Mouse (Mus musculus) WW6 (cell line): ENCODE results near the gene Kti12.

ENCODE experiments used
- DNase-seq: peaks from one replicate; pipeline ENCODE4 v3.0.0-alpha.2; 2013; ENCODE audit warnings: low read depth, low spot score

Kti12 gene

DNA sequence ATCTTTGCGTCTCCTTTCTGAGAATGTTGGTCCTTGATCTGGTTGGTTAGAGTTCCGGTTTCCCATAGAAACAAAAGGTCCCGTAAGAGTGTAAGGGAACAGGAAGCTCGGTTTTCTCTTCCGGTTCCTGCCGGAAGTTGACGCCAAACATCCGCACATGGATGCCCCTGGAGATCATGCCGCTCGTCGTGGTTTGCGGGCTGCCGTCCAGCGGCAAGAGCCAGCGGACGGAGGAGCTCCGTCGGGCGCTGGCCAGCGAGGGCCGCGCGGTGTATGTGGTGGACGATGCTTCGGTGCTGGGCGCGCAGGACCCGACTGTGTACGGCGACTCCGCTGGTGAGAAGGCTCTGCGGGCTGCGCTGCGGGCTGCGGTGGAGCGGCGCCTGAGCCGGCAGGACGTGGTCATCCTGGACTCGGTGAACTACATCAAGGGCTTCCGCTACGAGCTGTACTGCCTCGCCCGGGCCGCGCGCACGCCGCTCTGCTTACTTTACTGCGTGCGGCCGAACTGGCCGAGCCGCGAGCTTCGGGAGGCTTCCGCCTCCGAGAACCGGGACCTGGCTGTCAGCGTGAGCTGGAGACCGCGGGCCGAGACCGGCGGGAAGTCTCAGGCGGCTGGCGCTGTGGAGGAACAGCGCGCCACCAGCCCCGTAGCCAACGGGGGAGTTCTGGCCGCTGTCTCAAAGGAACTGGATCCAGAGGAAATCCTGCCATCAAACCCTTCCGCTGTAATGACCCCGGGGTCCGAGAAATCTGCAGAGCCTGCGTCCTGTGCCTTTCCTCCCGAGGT lies at the start of gene Kti12:
Gene Kti12 (plus strand): TSS at position 71 of the 790 bp plus-strand sequence.
- DNase-seq: peak; percentile 38

DNA sequence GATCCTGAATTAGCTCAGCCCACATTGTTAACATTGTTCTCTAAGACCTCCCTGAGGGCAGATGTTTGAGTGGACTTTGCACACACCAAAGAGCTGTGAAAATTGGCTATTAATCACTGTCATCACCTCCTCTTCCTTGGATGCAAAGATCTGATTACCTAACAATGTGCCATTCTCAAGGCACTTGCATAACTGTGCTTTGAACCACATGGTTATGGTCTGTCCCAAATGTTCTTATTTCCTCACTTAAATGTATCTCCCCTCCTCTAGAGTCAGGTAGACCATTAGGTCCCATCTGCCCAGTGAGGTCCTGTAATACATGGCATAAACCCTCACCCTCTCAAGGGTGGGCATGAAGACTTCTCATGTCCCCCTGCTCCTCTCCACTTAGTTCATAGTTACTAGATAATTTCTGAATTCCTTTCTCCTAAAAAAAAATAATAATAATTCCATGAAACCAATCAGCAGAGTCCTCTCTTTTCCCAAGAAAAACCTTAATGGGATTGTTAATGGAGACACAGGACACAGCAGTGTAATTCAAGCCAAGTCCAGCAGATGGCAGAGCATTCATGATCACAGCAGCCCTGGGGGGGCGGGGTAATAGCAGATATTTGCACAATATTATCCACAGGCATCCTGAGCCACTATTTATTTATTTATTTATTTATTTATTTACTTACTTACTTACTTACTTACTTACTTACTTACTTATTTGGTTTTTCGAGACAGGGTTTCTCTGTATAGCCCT lies 49.3 kb upstream of the Kti12 start:
- no peak for DNase-seq

DNA sequence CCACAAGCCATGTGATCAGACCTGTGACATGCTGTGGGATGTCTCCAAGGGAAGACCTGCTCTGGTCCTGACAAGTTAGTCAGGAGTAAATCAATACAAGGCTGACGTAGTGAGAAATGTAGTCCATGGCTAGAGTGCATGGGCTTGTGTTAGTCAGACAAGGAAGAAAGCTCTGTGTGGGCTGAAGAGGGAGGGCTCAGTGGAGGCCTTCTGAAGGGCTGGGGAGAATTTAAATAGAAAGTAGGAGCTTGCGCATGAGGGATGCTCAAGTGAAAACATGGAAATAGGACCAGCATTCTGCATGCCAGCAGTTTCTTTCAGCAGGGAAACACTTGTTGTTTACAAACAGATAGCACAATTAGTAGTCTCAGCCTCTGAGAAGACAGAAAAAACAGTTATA lies 44.0 kb upstream of the Kti12 start:
- no peak for DNase-seq

DNA sequence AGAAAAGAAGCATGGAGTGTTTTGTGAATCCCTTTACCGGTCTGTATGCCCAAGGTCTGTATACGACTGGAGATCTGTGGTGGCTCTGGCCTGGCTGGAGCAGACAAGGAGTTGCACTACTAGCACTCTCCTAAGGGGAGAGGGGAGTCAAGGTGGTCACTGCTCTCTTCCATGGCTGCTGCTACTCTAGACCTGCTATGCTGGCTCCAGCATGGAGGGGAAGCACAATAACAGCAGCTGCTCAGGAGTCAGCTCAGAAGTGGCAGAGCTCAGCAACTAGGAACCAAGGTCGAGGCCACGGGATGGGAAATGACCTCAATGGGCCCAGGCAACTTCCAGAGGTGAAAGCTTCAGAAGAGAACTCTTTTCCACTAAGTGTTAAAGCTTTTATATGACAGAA lies 36.4 kb upstream of the Kti12 start:
- DNase-seq: no peak

DNA sequence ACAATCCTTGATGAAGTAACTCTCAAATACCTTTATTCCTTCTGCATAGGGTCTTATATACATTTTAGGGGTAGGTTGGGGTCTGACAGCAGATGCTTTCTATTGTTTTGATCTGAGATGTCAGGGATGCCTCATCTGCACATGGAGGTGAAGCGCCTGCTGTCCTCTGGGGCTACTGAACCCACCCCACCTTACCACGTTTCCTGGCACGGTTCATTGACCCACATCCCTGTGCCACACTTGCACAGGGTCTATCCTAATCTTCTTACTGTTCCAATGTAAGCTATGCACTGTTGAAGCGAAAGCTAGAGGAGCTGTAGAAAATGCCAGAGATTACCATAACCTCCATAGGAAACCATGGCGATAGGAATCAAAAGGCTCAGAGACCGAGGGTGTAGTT lies 36.0 kb upstream of the Kti12 start:
- DNase-seq: no peak

DNA sequence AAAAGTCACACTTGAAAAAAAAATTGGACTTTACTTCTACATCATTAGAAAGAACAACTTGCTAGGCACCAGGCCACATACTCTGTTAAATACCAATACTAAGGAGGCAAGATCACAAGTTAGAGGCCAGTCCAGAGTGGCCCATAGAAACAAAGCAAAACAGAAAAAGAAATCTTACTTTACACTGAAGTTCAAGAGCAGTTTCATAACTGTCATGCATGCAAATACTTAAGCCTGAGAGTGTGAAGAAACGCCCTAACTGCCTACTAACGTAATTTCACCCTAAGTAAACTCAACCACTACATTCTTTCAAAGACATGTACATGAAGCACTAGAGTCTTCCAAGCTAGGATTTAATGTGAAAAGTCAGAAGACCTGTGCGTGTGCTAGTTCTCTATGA lies 21.9 kb upstream of the Kti12 start:
- no peak for DNase-seq

DNA sequence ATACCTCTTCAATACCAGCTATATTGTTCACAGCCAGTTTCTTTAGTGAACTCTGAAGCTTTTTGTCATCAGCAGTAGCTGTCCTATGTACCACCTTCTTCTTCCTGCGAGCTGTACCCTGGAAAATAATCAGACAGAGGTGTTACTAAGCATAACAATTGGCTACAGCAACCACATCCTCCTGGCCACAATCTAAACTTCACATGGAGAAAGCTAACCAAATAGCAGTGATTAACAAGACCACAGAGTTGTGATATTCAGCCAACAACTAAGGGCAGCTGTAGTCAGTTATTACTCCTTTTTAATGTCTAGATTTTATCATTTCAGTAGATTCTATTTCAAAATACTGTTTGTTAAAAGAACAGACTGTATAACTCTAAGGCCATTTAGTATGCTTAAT lies 21.5 kb upstream of the Kti12 start:
- DNase-seq: no peak

DNA sequence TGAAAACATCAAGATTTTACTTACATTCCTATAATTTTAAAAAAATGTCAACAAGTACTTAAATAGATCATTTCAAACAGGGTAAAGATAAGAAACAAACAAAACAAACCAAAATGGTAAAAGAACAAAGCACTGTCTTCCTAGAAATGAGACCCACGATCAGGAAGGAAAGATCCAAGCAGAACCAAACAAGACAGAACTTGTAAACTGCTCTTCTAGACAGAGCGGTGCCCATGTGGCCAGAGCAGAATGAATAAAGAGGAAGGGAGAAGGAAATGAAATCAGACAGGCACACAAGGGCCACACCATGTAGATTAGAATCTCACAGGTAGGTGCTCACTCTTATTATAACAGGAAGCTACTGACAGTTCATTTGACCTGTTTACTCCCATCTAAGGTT lies 20.9 kb upstream of the Kti12 start:
- no peak for DNase-seq

DNA sequence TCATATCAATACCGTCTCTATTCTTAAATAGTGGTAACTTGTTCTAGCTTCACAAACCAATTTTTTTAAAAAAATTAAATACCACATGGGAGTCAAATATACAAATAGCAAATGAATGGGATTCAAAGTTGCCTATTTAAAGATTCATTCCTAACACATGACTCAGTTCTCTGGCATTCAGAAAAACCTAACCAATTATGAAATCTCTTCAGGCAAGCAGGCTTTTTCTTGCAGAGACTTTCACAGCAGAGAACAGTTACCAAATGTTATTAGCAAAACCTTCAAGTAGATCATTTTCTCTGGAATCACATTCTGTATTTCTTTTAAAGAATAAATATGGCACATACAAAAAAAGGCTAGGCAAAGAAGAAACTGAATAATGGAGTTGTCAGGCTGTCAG lies 16.9 kb upstream of the Kti12 start:
- DNase-seq: no peak

DNA sequence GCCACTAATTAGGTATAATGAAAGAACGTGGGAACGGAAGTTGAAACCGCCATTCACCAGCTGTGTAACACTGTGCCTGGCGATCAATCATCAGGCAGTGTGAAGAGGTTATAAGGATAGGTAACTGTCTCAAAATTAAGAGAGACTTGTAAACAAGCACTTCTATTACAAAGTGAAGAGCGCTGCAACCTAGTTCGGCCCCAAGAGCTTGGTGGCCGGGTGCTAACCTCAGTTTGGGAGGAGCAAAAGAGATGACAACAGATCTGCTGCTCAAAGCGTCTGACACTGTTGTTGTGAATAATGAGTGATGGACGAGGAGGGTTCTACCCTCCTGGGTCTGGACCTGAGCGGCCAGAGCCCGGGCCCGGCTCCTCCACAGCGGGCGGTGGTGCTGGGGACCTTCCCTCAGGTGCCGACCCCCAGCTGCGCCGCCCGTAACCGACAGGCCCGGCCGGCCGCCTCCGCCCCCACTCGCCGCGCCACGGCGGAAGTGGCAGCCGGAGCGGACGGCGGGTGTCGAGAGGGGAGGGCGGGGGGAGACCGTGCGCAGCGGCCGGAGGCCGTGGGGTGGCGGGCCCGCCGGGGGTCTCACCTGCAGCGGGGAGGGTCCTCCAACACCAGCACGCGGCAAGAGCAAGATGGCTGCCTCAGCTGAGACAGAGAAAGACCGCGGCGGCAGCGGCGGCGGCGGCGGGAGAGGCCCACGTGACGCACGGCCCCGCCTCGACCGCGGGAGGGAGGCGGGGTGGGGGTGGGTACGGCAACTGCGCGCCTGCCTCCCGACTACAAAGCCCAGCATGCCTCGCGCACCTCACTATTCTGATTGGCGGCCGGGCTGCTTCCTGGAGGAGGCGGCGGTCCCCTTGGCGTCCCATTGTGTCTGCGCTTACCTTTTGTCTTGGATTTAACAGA lies 14.4 kb upstream of the Kti12 start, which contains the start of gene Btf3l4:
Gene Btf3l4 (minus strand): TSS at position 699 of the 912 bp plus-strand sequence.
- peak; percentile 83 for DNase-seq

DNA sequence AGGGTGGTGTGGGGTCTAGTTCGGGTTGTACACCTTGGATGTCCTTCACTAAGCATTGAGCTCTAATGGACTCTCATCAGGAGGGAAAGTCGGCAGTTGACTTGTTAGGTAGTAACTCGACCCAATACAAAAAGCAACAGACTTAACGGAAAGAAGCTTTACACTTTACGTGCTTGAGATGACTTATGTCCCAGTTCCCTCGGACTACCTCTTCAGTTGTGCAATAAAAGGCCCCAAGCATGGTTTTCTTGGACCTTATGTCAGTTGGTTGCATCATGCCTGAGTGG lies 13.8 kb upstream of the Kti12 start:
- no peak for DNase-seq

DNA sequence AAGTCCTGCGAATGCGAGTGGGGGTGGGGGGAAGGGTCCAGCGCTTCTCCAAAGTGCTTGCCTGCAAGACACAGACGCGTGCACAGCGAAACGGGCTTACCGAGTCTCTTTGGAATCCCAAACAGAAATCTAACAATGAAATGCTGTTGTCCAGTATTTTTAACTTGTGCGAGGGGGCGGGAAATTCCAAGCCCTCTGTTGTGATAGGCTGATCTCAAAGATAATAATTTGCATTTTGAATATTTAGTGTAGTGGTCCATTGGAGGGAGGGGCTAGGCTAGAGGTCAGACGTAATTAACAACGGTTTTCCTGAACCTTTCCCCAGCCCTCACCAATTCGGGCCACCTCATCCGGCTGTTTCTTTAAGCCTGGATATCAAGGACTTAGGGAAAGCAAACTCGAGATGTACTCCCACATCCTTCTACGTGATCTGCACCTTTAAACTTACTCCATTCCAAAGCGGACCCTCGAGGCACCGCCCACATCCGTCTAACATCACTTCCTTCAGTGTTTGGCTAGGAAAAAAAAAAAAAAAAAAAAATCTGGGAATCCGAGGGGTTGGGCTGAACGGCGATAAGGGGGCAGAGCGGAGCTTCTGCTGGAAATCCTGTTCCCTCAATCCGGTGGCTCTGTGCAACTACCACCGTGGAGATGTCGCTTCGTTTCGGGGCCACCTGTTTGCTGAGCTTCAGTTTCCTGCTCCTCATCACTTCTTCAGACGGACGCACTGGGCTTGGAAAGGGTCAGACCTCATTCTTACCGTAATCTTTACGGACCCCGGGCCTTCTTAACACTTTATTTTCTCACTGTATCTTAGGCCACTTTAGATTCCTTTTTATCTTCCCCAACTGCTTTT lies 13.2 kb upstream of the Kti12 start, which contains the start of gene Txndc12:
Gene Txndc12 (plus strand): TSS at position 487 of the 856 bp plus-strand sequence.
- peak; percentile 71 for DNase-seq

DNA sequence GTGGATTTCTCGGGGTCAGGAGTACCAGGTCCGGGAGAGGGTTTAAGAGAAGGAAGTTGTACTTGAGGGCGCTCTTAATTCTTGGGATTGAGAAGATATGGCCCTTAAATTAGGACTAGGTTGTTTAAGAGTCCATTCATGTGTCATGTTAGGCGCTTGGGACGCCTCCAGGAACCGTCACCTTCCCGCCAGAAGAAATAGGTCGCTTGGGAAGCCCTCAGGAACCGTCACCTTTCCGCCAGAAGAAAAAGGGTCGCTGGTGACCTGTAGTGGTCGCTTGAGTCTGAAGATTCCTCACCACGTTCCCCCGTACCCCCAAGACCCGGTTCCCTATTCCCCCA lies 12.6 kb upstream of the Kti12 start:
- DNase-seq: no peak

DNA sequence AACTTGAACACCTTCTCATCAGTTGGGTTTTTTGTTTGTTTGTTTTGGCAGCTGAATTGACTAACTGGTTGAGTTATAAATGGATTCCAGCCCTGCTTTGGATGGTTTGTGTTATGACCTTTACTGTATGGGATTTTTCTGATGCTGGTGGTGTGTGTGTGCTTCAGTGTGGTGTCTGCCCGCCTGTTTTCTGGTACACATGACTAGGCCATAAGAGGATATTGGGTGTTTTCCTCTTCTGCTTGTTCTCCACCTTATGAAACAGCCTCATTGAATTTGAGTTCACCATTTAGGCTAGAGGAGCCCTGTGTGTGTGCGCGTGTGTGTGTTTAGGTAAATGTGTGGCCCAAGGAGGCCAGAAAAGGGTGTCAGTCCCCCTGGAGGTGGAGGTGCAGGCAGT lies 12.1 kb upstream of the Kti12 start:
- DNase-seq: no peak

DNA sequence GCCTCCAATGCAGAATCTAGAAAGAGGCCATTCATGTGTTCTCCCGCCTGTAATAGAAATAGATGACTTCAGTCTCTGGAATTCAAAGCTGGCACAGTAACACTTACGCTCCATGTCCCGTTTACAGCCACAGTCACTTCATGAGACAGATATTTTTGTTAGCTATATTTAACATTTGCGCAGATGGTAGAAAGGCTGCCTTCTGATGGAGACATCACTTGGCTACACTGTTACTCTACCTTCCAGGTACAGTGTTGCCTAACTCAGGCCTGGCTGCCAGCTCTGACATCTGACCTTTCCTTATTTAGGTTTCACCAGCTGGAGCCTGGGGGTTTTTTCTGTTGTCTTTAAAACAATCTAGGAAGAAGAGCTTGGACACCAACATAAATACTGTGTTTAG lies 9.6 kb upstream of the Kti12 start:
- DNase-seq: no peak

DNA sequence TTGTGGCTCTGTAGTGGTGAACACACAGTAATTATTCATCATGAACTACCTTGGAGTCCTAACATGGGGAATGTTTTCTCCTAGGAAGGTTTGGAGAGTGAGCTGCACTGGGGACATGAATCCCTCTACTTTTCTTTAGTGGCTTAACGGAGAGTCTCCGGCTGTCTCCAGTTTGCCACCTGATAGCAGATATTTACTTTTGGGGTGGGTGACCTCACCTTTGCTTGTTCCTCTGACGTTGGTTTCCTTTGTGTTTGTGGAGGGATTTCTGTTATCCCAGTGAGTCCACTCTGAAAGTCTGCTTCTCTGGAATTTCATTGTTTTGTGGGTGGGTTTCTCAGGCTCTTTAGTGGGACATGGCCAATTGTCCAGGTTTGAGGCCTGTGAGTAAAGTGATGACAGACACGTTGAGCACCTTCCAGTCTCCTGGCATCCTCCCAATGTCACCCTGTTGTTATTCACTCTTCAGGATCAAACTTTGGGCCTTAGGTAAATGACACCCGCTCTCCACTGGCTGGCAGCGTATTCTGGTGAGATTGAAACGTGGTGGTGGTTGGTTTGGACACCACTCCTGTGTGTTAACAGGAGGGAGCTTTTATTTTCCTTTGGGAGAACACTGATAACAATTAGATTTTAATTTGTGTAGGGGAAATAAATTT lies 5.5 kb upstream of the Kti12 start:
- no peak for DNase-seq

DNA sequence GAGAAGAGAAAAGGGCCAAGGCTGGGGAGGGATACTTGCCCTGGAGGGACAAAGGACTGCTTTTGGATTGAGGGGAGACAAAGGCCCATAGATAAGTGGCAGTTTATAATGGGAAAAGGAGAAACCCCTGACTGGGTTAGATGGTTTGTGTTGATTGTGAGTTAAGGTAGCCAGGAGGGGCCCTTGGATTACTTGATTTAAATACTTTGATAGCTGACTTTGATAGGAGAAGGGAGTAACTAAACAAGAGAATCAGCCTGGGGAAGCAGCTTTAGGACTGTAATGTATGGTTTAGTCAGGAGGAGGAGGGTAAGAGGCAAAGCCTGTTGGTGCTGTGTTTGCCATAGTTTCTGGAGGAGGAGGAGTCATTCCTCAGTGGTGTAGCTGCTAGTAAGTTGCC lies 4.2 kb upstream of the Kti12 start:
- no peak for DNase-seq

DNA sequence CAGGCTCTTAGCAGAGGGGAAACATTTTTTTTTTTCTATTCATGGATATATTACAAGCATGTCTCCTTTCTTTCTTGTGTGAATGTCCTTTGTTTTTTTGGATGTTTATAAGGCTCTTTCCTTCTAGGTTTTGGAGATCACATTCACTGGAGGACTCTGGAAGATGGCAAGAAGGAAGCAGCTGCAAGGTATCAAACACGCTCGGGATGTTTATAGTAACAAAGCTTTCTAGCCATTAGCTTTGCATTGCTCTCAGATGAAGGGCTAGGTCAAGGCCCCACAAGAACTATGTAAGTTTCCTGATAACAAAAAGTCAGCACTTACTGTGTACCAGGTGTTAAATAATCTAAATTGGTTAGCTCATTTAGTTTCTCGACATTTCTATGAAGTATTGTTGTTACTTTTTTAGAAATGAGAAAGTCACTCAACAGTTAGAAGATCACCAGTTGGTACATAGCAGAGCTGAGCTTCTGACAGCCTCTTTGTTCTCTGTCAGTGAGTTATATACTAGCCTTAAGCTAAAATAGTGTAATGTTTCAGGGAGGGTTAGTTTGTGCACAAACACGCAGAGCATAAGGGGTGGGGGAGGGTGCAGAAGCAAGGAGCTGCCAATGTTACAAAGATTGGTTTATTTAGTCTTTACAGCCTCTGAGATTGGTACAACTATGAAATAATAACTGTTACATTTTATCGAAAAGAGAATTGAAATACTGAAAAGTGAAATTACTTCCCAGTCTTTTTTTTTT lies 1.6 kb upstream of the Kti12 start:
- DNase-seq: no peak

DNA sequence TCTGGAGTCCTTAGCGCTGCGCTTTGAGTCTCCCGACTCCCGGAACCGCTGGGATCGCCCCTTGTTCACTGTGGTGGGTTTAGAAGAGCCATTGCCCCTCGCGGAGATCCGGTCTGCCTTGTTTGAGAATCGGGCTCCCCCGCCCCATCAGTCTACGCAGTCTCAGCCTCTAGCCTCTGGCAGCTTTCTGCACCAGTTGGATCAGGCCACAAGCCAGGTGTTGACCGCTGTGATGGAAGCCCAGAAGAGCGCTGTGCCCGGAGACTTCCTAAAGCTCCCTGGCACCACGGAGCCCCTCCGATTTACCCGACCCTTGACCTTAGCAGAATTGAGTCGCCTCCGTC lies 892 bp downstream of the Kti12 start, which contains the start of gene A730015C16Rik:
Gene A730015C16Rik (minus strand): TSS at position 115 of the 344 bp plus-strand sequence.
- DNase-seq: peak; percentile 11

DNA sequence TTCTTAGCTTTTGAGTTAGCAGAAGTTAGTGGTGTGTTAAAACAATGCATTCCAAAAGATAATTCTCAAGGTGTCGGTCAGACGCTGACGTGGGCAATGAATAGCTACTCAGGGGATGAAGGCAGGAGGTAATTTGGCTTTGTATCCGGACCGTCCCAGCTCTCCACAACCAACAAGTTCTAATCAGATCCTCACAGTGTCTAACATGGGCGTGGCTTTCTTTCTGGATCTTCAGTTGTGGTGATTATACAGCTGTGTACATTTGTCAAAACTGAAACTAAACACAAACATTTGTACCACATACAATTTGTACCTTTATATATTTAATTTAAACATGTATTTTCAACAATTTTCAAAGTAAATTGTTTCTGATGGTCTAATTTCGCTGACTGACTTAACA lies 19.2 kb downstream of the Kti12 start:
- no peak for DNase-seq
